Mouse (Mus musculus) liver, embryonic 11.5 days (tissue): ENCODE results near the gene Gm11060. TPM values are rescaled to one million over a fixed set of nuclear protein-coding genes. Genes with fewer than 3 reads are reported as not detected.

Source experiments
- ATAC-seq: fragments of 200-750 bp; cut with Nextera tagmentation; replicated peaks from 2 replicates; pipeline ENCODE4 v1.8.0; 2017; ENCODE audit warnings: moderate number of reproducible peaks, mild to moderate bottlenecking, moderate TSS enrichment, moderate library complexity; ENCODE audit not compliant: low FRiP score
- DNase-seq: peaks from one replicate; pipeline ENCODE4 v3.0.0-alpha.2; 2017; ENCODE audit warnings: low spot score
- H3K27ac ChIP-seq: fragments of 300-500 bp; sonication (generic); 2 replicates; pipeline ENCODE4 v1.5.1; 2014; ENCODE audit warnings: mild to moderate bottlenecking, low read depth, low read length, control low read depth
- H3K27me3 ChIP-seq: fragments of 300-500 bp; sonication (generic); replicated peaks from 2 replicates; pipeline ENCODE4 v1.6.1; 2014; ENCODE audit warnings: low read length, mixed read lengths; ENCODE audit not compliant: control insufficient read depth, insufficient read depth
- H3K36me3 ChIP-seq: fragments of 300-500 bp; sonication (generic); 2 replicates; pipeline ENCODE4 v1.6.1; 2014; ENCODE audit warnings: mild to moderate bottlenecking, low read length, moderate library complexity, mixed read lengths; ENCODE audit not compliant: control insufficient read depth, insufficient read depth
- H3K4me1 ChIP-seq: fragments of 300-500 bp; sonication (generic); replicated peaks from 2 replicates; pipeline ENCODE4 v1.6.1; 2014; ENCODE audit warnings: low read length, mixed read lengths; ENCODE audit not compliant: control insufficient read depth, insufficient read depth
- H3K4me2 ChIP-seq: fragments of 300-500 bp; sonication (generic); 2 replicates; pipeline ENCODE4 v1.6.1; 2014; ENCODE audit warnings: mild to moderate bottlenecking, control low read depth, moderate library complexity
- H3K4me3 ChIP-seq: fragments of 300-500 bp; sonication (generic); 2 replicates; pipeline ENCODE4 v1.5.1; 2014; ENCODE audit warnings: low read depth, low read length, control low read depth
- H3K9ac ChIP-seq: fragments of 300-500 bp; sonication (generic); 2 replicates; pipeline ENCODE4 v1.6.1; 2014; ENCODE audit warnings: low read depth, low read length, control low read depth
- H3K9me3 ChIP-seq: fragments of 300-500 bp; sonication (generic); 2 replicates; pipeline ENCODE4 v1.6.1; 2016; ENCODE audit warnings: low read length, inconsistent platforms, mixed read lengths; ENCODE audit not compliant: control insufficient read depth
- WGBS: fragments of 180-500 bp; shearing (Covaris S2); extraction: QIAGEN DNeasy Blood & Tissue Kit; methylation state at CpG from one replicate; pipeline ENCODE4 v1.1.7; 2014; 5-methylcytosine and 5-hydroxymethylcytosine counted together
- polyA plus RNA-seq: library from polyadenylated mRNA; unstranded; fragments of >200 nt; fragmentation: Nextera tagmentation; extraction: Ambion mirVana; gene quantifications from 2 replicates; pipeline ENCODE4 v1.2.1, GENCODE M21; 2014

The Gm11060 gene
- polyA plus RNA-seq, 1 experiment from 2014 or later = not detected

- Histone ChIP-seq H3K36me3 (no peaks in the 10 kb centered on the region), H3K4me3 (no peak overlapping the region), H3K9ac (no peak overlapping the region), H3K4me1 (no peaks in the 10 kb centered on the region), H3K27me3 (no peaks in the 10 kb centered on the region), H3K4me2 (no peak overlapping the region), H3K9me3 (no peaks in the 10 kb centered on the region), H3K27ac (no peak overlapping the region)
- no peak for DNase-seq
- no peak for ATAC-seq
- 81% methylated on average over 7 of the region's 7 CpGs for WGBS
Measured at GRCm38 (mm10) chr2:105077151-105077550, 14.7 kb upstream of the Gm11060 start.

DNA sequence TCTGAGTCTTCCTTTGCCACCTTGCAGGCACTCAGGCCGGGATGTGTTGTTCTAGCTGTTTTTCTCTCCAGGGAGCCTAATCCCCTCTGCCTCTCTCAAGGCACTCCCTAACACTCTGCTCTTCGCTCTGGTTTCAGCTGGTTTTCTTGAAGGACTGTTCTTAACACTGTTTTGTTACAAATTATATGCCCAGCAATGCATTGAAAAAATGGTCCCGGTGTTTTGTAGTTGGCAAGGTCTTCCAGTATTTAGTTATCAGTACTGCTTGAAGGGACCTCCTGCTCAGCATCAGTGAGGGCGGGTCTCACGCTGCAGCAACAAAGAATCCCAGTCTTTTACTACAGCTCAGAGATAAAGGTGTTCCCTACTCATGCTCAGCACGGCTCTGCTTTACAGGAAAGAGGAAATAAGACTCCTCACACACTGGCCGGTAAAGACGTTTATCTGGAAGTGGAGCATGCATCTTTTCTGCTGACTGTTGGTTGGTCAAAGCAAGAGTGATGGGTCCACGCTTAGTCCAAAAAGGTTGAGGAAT is 9.5 kb upstream of the Gm11060 start:
- Histone ChIP-seq H3K9ac (no peak overlapping the region), H3K36me3 (no peaks in the 10 kb centered on the region), H3K4me3 (no peak overlapping the region), H3K27me3 (no peaks in the 10 kb centered on the region), H3K4me2 (no peak overlapping the region), H3K9me3 (no peaks in the 10 kb centered on the region), H3K27ac (no peak overlapping the region), H3K4me1 (no peaks in the 10 kb centered on the region)
- DNase-seq (no peak), ATAC-seq (no peak)
- 23% methylated on average over 9 of the region's 9 CpGs for WGBS

DNA sequence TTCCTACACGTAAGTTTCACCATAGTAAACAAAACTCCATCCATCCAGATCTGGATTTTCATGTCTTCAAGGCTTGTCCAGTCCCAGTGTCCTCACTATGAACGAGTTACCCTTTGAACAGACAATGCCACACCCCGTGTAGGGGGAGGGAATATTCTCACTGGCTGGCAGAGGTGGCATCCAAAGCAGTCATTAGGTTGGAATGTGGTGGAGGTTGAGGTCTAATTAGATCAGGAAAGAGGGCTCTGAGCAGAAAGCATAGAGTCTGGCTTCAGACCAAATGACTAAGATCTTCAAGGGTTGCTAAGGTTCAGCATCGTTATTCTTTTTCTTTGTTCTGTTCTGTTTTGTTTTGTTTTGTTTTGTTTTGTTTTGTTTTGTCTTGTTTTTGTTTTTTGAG is 7.8 kb upstream of the Gm11060 start:
- WGBS = 78% methylated on average over 4 of the region's 4 CpGs
- H3K9ac ChIP-seq = no peak overlapping the region
- H3K4me2 ChIP-seq = no peak overlapping the region
- no peaks in the 10 kb centered on the region for H3K27me3 ChIP-seq
- no peak overlapping the region for H3K27ac ChIP-seq
- no peak for ATAC-seq
- no peak overlapping the region for H3K4me3 ChIP-seq
- no peaks in the 10 kb centered on the region for H3K36me3 ChIP-seq
- no peaks in the 10 kb centered on the region for H3K4me1 ChIP-seq
- DNase-seq = no peak
- H3K9me3 ChIP-seq = no peaks in the 10 kb centered on the region

GRCm38 (mm10) chr2:105086081-105086480 is 5.7 kb upstream of the Gm11060 start:
- H3K27me3 ChIP-seq = no peaks in the 10 kb centered on the region
- WGBS = 85% methylated on average over 3 of the region's 3 CpGs
- no peak overlapping the region for H3K4me3 ChIP-seq
- no peaks in the 10 kb centered on the region for H3K9me3 ChIP-seq
- H3K4me2 ChIP-seq = no peak overlapping the region
- H3K4me1 ChIP-seq = no peaks in the 10 kb centered on the region; the same call in 1 of the 2 replicates
- H3K27ac ChIP-seq = no peak overlapping the region
- H3K9ac ChIP-seq = no peak overlapping the region
- ATAC-seq (no peak), DNase-seq (no peak)
- H3K36me3 ChIP-seq = no peaks in the 10 kb centered on the region

DNA sequence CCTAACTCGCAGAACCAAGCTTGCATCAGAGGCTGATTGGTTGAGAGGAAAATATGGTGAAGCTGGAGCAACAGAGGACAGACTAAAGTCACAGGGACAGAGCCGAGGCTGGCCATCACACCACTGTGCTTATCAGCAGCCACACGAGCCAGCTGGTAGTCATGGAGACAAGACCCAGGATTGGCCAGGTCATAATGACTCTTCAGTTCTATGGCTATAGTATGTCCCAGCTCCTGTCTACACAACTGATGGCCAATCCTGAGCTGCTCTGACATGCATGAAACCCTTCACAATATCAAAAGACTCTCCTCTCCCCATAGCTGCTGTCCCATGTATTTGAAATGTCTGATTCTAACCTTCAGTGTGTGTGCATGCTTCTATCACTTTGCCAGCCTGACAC is 3.8 kb upstream of the Gm11060 start:
- H3K4me1 ChIP-seq = no peaks in the 10 kb centered on the region; the same call in 1 of the 2 replicates
- no peak for ATAC-seq
- WGBS = 47% methylated on average over 3 of the region's 3 CpGs
- no peaks in the 10 kb centered on the region for H3K9me3 ChIP-seq
- H3K27me3 ChIP-seq = no peaks in the 10 kb centered on the region
- no peak for DNase-seq
- no peak overlapping the region for H3K9ac ChIP-seq
- H3K4me3 ChIP-seq = no peak overlapping the region
- no peak overlapping the region for H3K27ac ChIP-seq
- H3K4me2 ChIP-seq = no peak overlapping the region
- H3K36me3 ChIP-seq = no peaks in the 10 kb centered on the region

DNA sequence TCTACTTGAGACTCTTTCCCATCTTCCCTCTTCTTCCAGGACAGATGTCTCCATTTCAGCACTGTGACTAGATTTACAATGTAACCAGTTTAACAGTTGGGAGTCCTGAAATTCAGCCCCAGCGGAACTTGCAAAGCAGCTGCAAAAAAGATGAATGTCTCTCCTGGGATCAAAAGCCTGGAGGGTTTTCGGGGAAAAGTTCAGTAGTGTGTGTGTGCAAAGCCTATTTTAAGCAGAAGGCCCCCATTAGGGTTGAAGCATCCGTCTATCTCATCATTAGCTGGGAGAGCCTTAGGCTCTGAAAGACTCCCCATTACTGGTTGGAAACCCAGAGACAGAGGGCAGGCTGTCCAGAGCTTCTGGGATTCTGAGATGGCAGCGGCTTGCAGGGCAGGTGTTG is 2.7 kb upstream of the Gm11060 start:
- no peak for DNase-seq
- Histone ChIP-seq H3K27me3 (no peaks in the 10 kb centered on the region), H3K27ac (no peak overlapping the region; the same call in 1 of the 2 replicates)

DNA sequence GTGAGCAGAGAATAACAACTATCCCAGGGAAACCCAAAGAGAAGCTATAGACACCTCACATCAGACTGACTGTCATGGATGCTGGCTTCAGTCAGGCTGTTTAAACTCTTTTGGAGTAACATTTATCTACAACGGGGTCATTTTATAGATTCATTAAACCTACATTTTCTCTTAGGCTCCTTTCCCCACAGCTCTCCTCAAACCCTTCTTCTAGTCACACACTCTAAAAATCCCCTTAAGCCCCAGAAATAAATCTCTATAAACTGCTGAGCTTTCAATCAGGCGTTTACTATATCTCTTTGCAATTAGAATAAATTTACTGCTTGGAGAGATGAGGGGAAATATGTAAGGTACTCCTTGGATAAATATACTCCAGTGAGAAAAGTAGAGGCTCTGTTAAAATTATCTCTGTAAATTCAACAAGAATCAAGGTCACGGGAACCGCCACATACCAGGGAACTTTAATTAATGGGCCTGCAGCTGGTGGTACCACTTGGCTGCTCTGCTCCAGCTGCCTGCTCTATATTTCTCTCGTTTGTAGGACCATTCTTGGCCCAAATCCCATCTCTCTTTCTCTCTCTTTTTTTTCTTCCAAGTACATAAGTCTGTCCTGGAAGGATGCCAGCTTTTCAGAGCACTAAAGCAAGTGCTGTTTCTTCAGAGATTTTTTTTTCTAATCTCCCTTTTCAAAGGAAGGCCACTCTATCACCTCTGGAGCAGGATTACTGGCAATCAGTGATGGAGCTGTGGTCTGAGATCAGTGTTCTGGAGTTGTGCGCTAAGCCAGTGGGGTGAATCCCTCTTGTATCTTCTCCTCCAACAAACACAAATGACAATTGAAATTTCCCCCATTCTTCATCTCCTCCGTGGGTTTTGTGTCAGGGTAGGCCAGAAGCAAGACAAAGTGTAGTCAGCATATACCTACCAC is 2.0 kb upstream of the Gm11060 start:
- Histone ChIP-seq H3K27me3 (no peaks in the 10 kb centered on the region), H3K4me1 (no peaks in the 10 kb centered on the region; the same call in 1 of the 2 replicates), H3K4me2 (no peak overlapping the region), H3K4me3 (no peak overlapping the region), H3K27ac (no peak overlapping the region), H3K36me3 (no peaks in the 10 kb centered on the region), H3K9ac (no peak overlapping the region), H3K9me3 (no peaks in the 10 kb centered on the region)
- DNase-seq (no peak), ATAC-seq (no peak)
- 48% methylated on average over 7 of the region's 7 CpGs for WGBS

More for the DNA sequence above, 2.7 kb upstream of the Gm11060 start:
- 69% methylated on average over 4 of the region's 4 CpGs for WGBS
- H3K4me3 ChIP-seq = no peak overlapping the region
- ATAC-seq = no peak
- no peaks in the 10 kb centered on the region for H3K36me3 ChIP-seq
- H3K4me1 ChIP-seq = no peaks in the 10 kb centered on the region; the same call in 1 of the 2 replicates
- H3K9ac ChIP-seq = no peak overlapping the region
- H3K9me3 ChIP-seq = no peaks in the 10 kb centered on the region
- no peak overlapping the region for H3K4me2 ChIP-seq

DNA sequence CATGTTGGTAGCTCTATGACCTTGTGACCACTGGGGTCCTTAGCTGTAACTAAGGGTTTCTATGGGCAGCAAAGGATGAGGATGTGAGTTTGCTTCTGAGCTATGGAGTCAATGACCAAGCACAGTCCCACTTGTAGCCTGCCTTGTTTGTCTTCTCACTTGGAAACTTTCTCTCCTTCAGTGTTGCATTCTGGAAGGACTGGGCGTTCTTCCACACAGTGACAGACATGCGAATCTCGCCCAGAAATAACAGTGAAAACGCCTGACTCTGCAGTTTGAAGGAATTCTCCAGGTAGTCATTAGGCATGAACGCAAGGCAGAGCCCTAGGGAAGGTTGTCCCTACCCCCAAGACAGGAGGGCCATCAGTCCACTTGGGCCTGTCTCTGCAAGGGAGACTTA is 827 bp upstream of the Gm11060 start:
- ATAC-seq (no peak), DNase-seq (no peak)
- Histone ChIP-seq H3K27me3 (no peaks in the 10 kb centered on the region), H3K4me1 (no peaks in the 10 kb centered on the region; the same call in 1 of the 2 replicates), H3K36me3 (no peaks in the 10 kb centered on the region), H3K4me3 (no peak overlapping the region), H3K27ac (no peak overlapping the region), H3K9ac (no peak overlapping the region), H3K4me2 (no peak overlapping the region), H3K9me3 (no peaks in the 10 kb centered on the region)
- 79% methylated on average over 5 of the region's 5 CpGs for WGBS
